Mouse (Mus musculus): ENCODE data around the gene Slc12a6.

- no peak for TF ChIP-seq POLR2A (IDR thresholded peaks at IDR 0.05; ENCODE audit: insufficient read depth, low read depth, low read length)
- TF ChIP-seq CTCF (IDR thresholded peaks at IDR 0.05; ENCODE audit: insufficient read depth, low read depth, low read length) = no peak
Observed at GRCm38 (mm10) chr2:112259241-112259962, 6.2 kb upstream of the Slc12a6 start, which contains the start of gene Nutm1.
